Comparison of ENCODE assay signal across 8 mouse cellular contexts in the genomic region with DNA sequence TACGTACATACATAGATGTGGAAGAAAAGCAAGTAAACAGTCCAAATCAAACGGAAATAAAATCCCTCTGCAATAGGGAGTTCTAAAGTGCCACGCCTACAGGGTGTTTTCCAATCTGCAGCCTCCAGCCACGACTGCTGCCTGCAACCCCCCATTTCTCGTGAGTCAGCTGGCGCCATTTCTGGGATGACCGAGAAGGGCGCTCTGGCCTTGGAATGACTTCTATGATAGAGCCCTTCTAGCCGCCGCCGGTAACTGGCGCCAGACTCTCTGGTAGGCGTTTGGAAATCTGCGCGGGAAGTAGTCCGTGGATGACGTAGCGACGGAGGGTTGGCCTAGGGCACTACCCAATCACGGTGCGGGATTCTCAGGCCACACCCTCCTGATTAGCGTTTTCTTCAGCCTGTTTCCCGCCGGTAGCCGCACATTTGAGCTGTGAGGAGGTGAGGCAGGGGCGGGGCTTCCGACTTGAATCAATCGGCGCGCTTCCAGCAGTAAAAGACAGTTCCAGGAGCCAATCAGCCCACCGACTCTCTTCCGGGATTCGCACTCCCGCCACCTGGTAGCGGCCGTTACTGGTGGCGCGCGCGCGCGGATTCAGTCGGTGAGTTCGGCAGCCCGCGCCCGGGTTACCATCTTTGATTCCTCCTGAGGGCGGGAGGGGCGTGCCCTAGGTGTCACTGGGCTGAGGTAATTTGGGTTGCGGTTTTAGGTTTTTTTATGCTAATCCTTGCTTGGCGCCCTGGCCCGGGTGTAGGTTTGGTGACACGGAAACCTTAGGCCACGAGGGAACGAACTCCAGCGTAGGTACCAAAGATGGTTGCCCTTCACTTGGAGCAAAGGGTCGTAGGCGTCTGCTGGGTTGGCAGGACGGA. TPM values are rescaled to one million over a fixed set of nuclear protein-coding genes. Genes with fewer than 3 reads are reported as not detected.
DNase-seq lines count a peak whose midpoint lies in the region; ATAC-seq and TF ChIP-seq lines count a peak whose summit lies in the region.

A gene (plus strand): TSS at position 440 of the 875 bp plus-strand sequence.

- H3K27ac ChIP-seq in embryonic facial prominence, embryonic 14.5 days (replicated peaks; ENCODE audit: low read depth, low read length), result peak within 1 kb of the TSS; percentile 84
- H3K27ac ChIP-seq in heart, adult 2 months, result peak within 1 kb of the TSS; percentile 77
- H3K27ac ChIP-seq in limb, embryonic 13.5 days, result peak within 1 kb of the TSS; percentile 83
- peak within 1 kb of the TSS; percentile 66 for H3K27ac ChIP-seq in midbrain, embryonic 16.5 days (ENCODE audit: low read length)

- peak within 1 kb of the TSS; percentile 54 for H3K4me3 ChIP-seq in embryonic facial prominence, embryonic 14.5 days (ENCODE audit: low read depth, low read length)
- H3K4me3 ChIP-seq in heart, adult 2 months, result peak within 1 kb of the TSS; percentile 72
- H3K4me3 ChIP-seq in limb, embryonic 13.5 days, result peak within 1 kb of the TSS; percentile 58
- peak within 1 kb of the TSS; percentile 59 for H3K4me3 ChIP-seq in midbrain, embryonic 16.5 days (ENCODE audit: low read depth, low read length)

- 0% methylated on average over 41 of the region's 59 CpGs for WGBS in embryonic facial prominence, embryonic 14.5 days
- under 1% methylated on average over 59 of the region's 59 CpGs for WGBS in heart, adult 2 months
- WGBS in limb, embryonic 13.5 days, result under 1% methylated on average over 59 of the region's 59 CpGs
- WGBS in midbrain, embryonic 16.5 days, result under 1% methylated on average over 59 of the region's 59 CpGs

- H3K27me3 ChIP-seq in embryonic facial prominence, embryonic 14.5 days (replicated peaks; ENCODE audit: control insufficient read depth, insufficient read depth, low read length), result no peaks in the 10 kb centered on the region
- no peaks in the 10 kb centered on the region for H3K27me3 ChIP-seq in heart, adult 2 months (ENCODE audit: control insufficient read depth, insufficient read depth, low read length)
- no peaks in the 10 kb centered on the region for H3K27me3 ChIP-seq in limb, embryonic 13.5 days
- no peaks in the 10 kb centered on the region for H3K27me3 ChIP-seq in midbrain, embryonic 16.5 days (ENCODE audit: control insufficient read depth, insufficient read depth, low read depth, low read length)

- peaks cover 26% of the 10 kb centered on the region for H3K36me3 ChIP-seq in embryonic facial prominence, embryonic 14.5 days (ENCODE audit: control insufficient read depth, insufficient read depth, low read length)
- peaks cover 2% of the 10 kb centered on the region; the same call in 1 of the 2 replicates for H3K36me3 ChIP-seq in heart, adult 2 months (ENCODE audit: control insufficient read depth, insufficient read depth, low read length)
- peaks cover 25% of the 10 kb centered on the region for H3K36me3 ChIP-seq in limb, embryonic 13.5 days
- peaks cover 3% of the 10 kb centered on the region; the same call in 1 of the 2 replicates for H3K36me3 ChIP-seq in midbrain, embryonic 16.5 days (ENCODE audit: control insufficient read depth, insufficient read depth, low read length)

- peaks cover 14% of the 10 kb centered on the region for H3K4me1 ChIP-seq in embryonic facial prominence, embryonic 14.5 days (ENCODE audit: control insufficient read depth, insufficient read depth, low read length)
- H3K4me1 ChIP-seq in heart, adult 2 months (ENCODE audit: control insufficient read depth, insufficient read depth, low read length), result peaks cover 8% of the 10 kb centered on the region
- H3K4me1 ChIP-seq in limb, embryonic 13.5 days, result peaks cover 24% of the 10 kb centered on the region
- peaks cover 12% of the 10 kb centered on the region for H3K4me1 ChIP-seq in midbrain, embryonic 16.5 days (ENCODE audit: control insufficient read depth, insufficient read depth, low read length)

- peak; percentile 58 for TF ChIP-seq CTCF in heart, adult 2 months (IDR thresholded peaks at IDR 0.05)

- DNase-seq in 3T3-L1 (ENCODE audit: low read depth, low spot score), result peak; percentile 100
- DNase-seq in adrenal gland, postnatal 4 days (ENCODE audit: low spot score in 2 of 2), result peak; percentile 86 to 98
- peak; percentile 100 for DNase-seq in embryonic facial prominence, embryonic 14.5 days (ENCODE audit: low spot score)
- peak; percentile 97 to 100 for DNase-seq in heart, adult 2 months
- peak; percentile 100 for DNase-seq in kidney, adult 8-10 months
- peak; percentile 97 to 99 for DNase-seq in spleen, postnatal 10 days (ENCODE audit: low spot score in 2 of 2)

- TF ChIP-seq EP300 in heart, adult 2 months (IDR thresholded peaks at IDR 0.05; ENCODE audit: insufficient read depth, low read depth, low read length), result 0 out of 2 replicates have a peak, but pooled peaks have one; percentile 73

- TF ChIP-seq POLR2A in heart, adult 2 months (IDR thresholded peaks at IDR 0.05; ENCODE audit: insufficient read depth, low read depth, low read length), result peak; percentile 83

- ATAC-seq in embryonic facial prominence, embryonic 14.5 days (ENCODE audit: low read depth), result peak; percentile 90
- ATAC-seq in limb, embryonic 13.5 days (ENCODE audit: low FRiP score, low read depth), result peak; percentile 92
- ATAC-seq in midbrain, embryonic 16.5 days, result peak; percentile 91

- H3K79me2 ChIP-seq in heart, adult 2 months (replicated peaks; ENCODE audit: control insufficient read depth, insufficient read depth, low read length), result no peaks in the 10 kb centered on the region

- peak within 1 kb of the TSS; percentile 72 for H3K9ac ChIP-seq in embryonic facial prominence, embryonic 14.5 days (ENCODE audit: low read depth, low read length)
- peak within 1 kb of the TSS; percentile 61 for H3K9ac ChIP-seq in heart, adult 2 months (ENCODE audit: low read depth, low read length)
- H3K9ac ChIP-seq in limb, embryonic 13.5 days, result peak within 1 kb of the TSS; percentile 72
- H3K9ac ChIP-seq in midbrain, embryonic 16.5 days (ENCODE audit: low read depth, low read length), result peak within 1 kb of the TSS; percentile 47

- no peaks in the 10 kb centered on the region for H3K9me3 ChIP-seq in embryonic facial prominence, embryonic 14.5 days (ENCODE audit: control insufficient read depth, low read length)
- no peaks in the 10 kb centered on the region for H3K9me3 ChIP-seq in limb, embryonic 13.5 days
- no peaks in the 10 kb centered on the region for H3K9me3 ChIP-seq in midbrain, embryonic 16.5 days (replicated peaks; ENCODE audit: control insufficient read depth, low read length, poor library complexity, severe bottlenecking)

- intact Hi-C loops in heart, adult 2 months (cut with DNase I), result no loop called here

- peak within 1 kb of the TSS; percentile 75 for H3K4me2 ChIP-seq in embryonic facial prominence, embryonic 14.5 days (ENCODE audit: low read depth, low read length)
- peak within 1 kb of the TSS; percentile 74 for H3K4me2 ChIP-seq in limb, embryonic 13.5 days (replicated peaks)
- H3K4me2 ChIP-seq in midbrain, embryonic 16.5 days (ENCODE audit: low read length), result peak within 1 kb of the TSS; percentile 65

RNA-seq across cellular contexts. Expression of the gene that starts here (rescaled TPM):
- 10 to 100 TPM; 28.2 to 35.6 TPM for total RNA-seq in adrenal gland, postnatal 4 days (2021)
- polyA plus RNA-seq in embryonic facial prominence, embryonic 14.5 days (2014; fragmentation: Nextera tagmentation; extraction: Ambion mirVana), result 10.2 and 14.8 TPM in 2 replicates
- total RNA-seq in heart, adult 2 months (2021), result 10 to 100 TPM; 13.2 to 13.3 TPM
- polyA plus RNA-seq in heart, adult 2 months (2012; rRNA removed), result 4.2 and 8.3 TPM in 2 replicates
- polyA plus RNA-seq in limb, embryonic 13.5 days (2015; fragmentation: Nextera tagmentation; extraction: Ambion mirVana), result 13.5 and 15.5 TPM in 2 replicates
- 8.6 and 10.3 TPM in 2 replicates for polyA plus RNA-seq in midbrain, embryonic 16.5 days (2015; fragmentation: Nextera tagmentation; extraction: Ambion mirVana)

Comparison
In these comparisons a context has a peak if more than half of its experiments do, and no peak if none do; other contexts are left out.
1. Peak in every context shown above with its lines: DNase-seq, ATAC-seq, H3K4me3 ChIP-seq and H3K27ac ChIP-seq.